Comparison of ENCODE assay signal across 8 mouse cellular contexts in genomic region chr16:63958154-63958553, GRCm38 (mm10).
DNase-seq lines count a peak whose midpoint lies in the region; ATAC-seq and TF ChIP-seq lines count a peak whose summit lies in the region.

No protein-coding gene starts in this region.

- H3K4me2 ChIP-seq in lung, postnatal 0 days (replicated peaks; ENCODE audit: low read depth, low read length): no peak overlapping the region
- no peak overlapping the region for H3K4me2 ChIP-seq in kidney, embryonic 14.5 days (replicated peaks; ENCODE audit: low read depth, low read length)

- no peak for TF ChIP-seq CTCF in lung, postnatal 0 days (IDR thresholded peaks at IDR 0.05)

- TF ChIP-seq EP300 in lung, postnatal 0 days (IDR thresholded peaks at IDR 0.05): no peak

- no peaks in the 10 kb centered on the region for H3K9me3 ChIP-seq in lung, postnatal 0 days (ENCODE audit: low read length)
- H3K9me3 ChIP-seq in limb, embryonic 10.5 days (replicated peaks): no peaks in the 10 kb centered on the region
- H3K9me3 ChIP-seq in kidney, embryonic 14.5 days (ENCODE audit: control insufficient read depth, low read length): no peaks in the 10 kb centered on the region

- no peak for ATAC-seq in lung, postnatal 0 days
- peak; percentile 90 for ATAC-seq in frontal cortex, adult (ENCODE audit: low TSS enrichment)
- no peak for ATAC-seq in kidney, embryonic 14.5 days (ENCODE audit: low FRiP score, low TSS enrichment)
- ATAC-seq in erythroid progenitor cell, adult 5-6 weeks (replicated peaks; ENCODE audit: low FRiP score, poor library complexity, severe bottlenecking): no peak

- peak; percentile 41 for DNase-seq in lung, postnatal 0 days (ENCODE audit: low spot score)
- DNase-seq in lung, postnatal 14 days: no peak
- no peak for DNase-seq in limb, embryonic 10.5 days (ENCODE audit: low spot score)
- peak; percentile 7 for DNase-seq in skeletal muscle tissue, adult 2 months (ENCODE audit: low read depth, low spot score)
- no peak for DNase-seq in urinary bladder, adult 2 months (ENCODE audit: low spot score)

- no peak overlapping the region for H3K9ac ChIP-seq in lung, postnatal 0 days (replicated peaks; ENCODE audit: low read depth)
- H3K9ac ChIP-seq in kidney, embryonic 14.5 days (ENCODE audit: low read depth, low read length): no peak overlapping the region

- no peaks in the 10 kb centered on the region for H3K36me3 ChIP-seq in lung, postnatal 0 days (ENCODE audit: insufficient read depth, low read length)
- no peaks in the 10 kb centered on the region for H3K36me3 ChIP-seq in limb, embryonic 10.5 days
- no peaks in the 10 kb centered on the region for H3K36me3 ChIP-seq in kidney, embryonic 14.5 days (ENCODE audit: control insufficient read depth, insufficient read depth, low read length)

- H3K4me1 ChIP-seq in lung, postnatal 0 days (ENCODE audit: insufficient read depth, low read depth, low read length): no peaks in the 10 kb centered on the region
- peaks cover 5% of the 10 kb centered on the region for H3K4me1 ChIP-seq in limb, embryonic 10.5 days
- no peaks in the 10 kb centered on the region for H3K4me1 ChIP-seq in kidney, embryonic 14.5 days (ENCODE audit: control insufficient read depth, insufficient read depth, low read length)

- no peaks in the 10 kb centered on the region for H3K27me3 ChIP-seq in lung, postnatal 0 days (replicated peaks; ENCODE audit: insufficient read depth, low read length)
- H3K27me3 ChIP-seq in limb, embryonic 10.5 days (ENCODE audit: low read depth, poor library complexity, severe bottlenecking): no peaks in the 10 kb centered on the region
- no peaks in the 10 kb centered on the region for H3K27me3 ChIP-seq in kidney, embryonic 14.5 days (ENCODE audit: control insufficient read depth, insufficient read depth, low read length)

- no peak overlapping the region for H3K4me3 ChIP-seq in lung, postnatal 0 days (ENCODE audit: low read depth, low read length)
- no peak overlapping the region for H3K4me3 ChIP-seq in limb, embryonic 10.5 days
- no peak overlapping the region for H3K4me3 ChIP-seq in kidney, embryonic 14.5 days (ENCODE audit: low read length)

- H3K27ac ChIP-seq in lung, postnatal 0 days (ENCODE audit: low read length): no peak overlapping the region
- H3K27ac ChIP-seq in limb, embryonic 10.5 days: peak overlapping the region; percentile 46; the same call in 1 of the 2 replicates
- no peak overlapping the region for H3K27ac ChIP-seq in kidney, embryonic 14.5 days (ENCODE audit: low read depth, low read length)

- WGBS in lung, postnatal 0 days: 49% methylated on average over 6 of the region's 6 CpGs
- 38% methylated on average over 6 of the region's 6 CpGs for WGBS in limb, embryonic 10.5 days
- 41% methylated on average over 6 of the region's 6 CpGs for WGBS in kidney, embryonic 14.5 days

Comparison
In these comparisons a context has a peak if more than half of its experiments do, and no peak if none do; other contexts are left out.
1. DNase-seq: peak in lung, postnatal 0 days (single experiment) and skeletal muscle tissue, adult 2 months (single experiment); none in lung, postnatal 14 days (single experiment), limb, embryonic 10.5 days (single experiment) and urinary bladder, adult 2 months (single experiment).